Mouse (Mus musculus): ENCODE results near the gene I0C0044D17Rik. TPM values are rescaled to one million over a fixed set of nuclear protein-coding genes. Genes with fewer than 3 reads are reported as not detected.

Gene I0C0044D17Rik
- polyA plus RNA-seq, 1 experiment, result not detected

- no peak overlapping the region for H3K27ac ChIP-seq (ENCODE audit: insufficient read depth, low read length)
- H3K4me3 ChIP-seq (ENCODE audit: insufficient read depth, low read length), result no peak overlapping the region
- H3K4me1 ChIP-seq (ENCODE audit: control insufficient read depth, insufficient read depth, low read length), result no peaks in the 10 kb centered on the region
- TF ChIP-seq POLR2A (IDR thresholded peaks at IDR 0.05; ENCODE audit: extremely low read depth, insufficient read depth, low read length), result no peak
- no peak for TF ChIP-seq CTCF (IDR thresholded peaks at IDR 0.05; ENCODE audit: extremely low read depth, insufficient read depth, low read length)
Measured at GRCm38 (mm10) chr4:98836519-98836918, 12.9 kb upstream of the I0C0044D17Rik start.

- Histone ChIP-seq H3K27ac (ENCODE audit: insufficient read depth, low read length) (no peak overlapping the region), H3K4me3 (ENCODE audit: insufficient read depth, low read length) (no peak overlapping the region), H3K4me1 (ENCODE audit: control insufficient read depth, insufficient read depth, low read length) (no peaks in the 10 kb centered on the region)
- no peak for TF ChIP-seq CTCF (IDR thresholded peaks at IDR 0.05; ENCODE audit: extremely low read depth, insufficient read depth, low read length)
- TF ChIP-seq POLR2A (IDR thresholded peaks at IDR 0.05; ENCODE audit: extremely low read depth, insufficient read depth, low read length), result no peak
Measured at GRCm38 (mm10) chr4:98834782-98835181, 11.1 kb upstream of the I0C0044D17Rik start.

GRCm38 (mm10) chr4:98831726-98832125 lies 8.1 kb upstream of the I0C0044D17Rik start:
- Histone ChIP-seq H3K4me3 (ENCODE audit: insufficient read depth, low read length) (no peak overlapping the region), H3K4me1 (ENCODE audit: control insufficient read depth, insufficient read depth, low read length) (no peaks in the 10 kb centered on the region), H3K27ac (ENCODE audit: insufficient read depth, low read length) (no peak overlapping the region)
- TF ChIP-seq CTCF (IDR thresholded peaks at IDR 0.05; ENCODE audit: extremely low read depth, insufficient read depth, low read length), result no peak
- TF ChIP-seq POLR2A (IDR thresholded peaks at IDR 0.05; ENCODE audit: extremely low read depth, insufficient read depth, low read length), result no peak

- H3K27ac ChIP-seq (ENCODE audit: insufficient read depth, low read length), result no peak overlapping the region
- TF ChIP-seq POLR2A (IDR thresholded peaks at IDR 0.05; ENCODE audit: extremely low read depth, insufficient read depth, low read length) (no peak), CTCF (IDR thresholded peaks at IDR 0.05; ENCODE audit: extremely low read depth, insufficient read depth, low read length) (no peak)
- no peak overlapping the region for H3K4me3 ChIP-seq (ENCODE audit: insufficient read depth, low read length)
- no peaks in the 10 kb centered on the region for H3K4me1 ChIP-seq (ENCODE audit: control insufficient read depth, insufficient read depth, low read length)
Measured at GRCm38 (mm10) chr4:98826701-98827100, 3.1 kb upstream of the I0C0044D17Rik start.

- no peak overlapping the region for H3K4me3 ChIP-seq (ENCODE audit: insufficient read depth, low read length)
- TF ChIP-seq POLR2A (IDR thresholded peaks at IDR 0.05; ENCODE audit: extremely low read depth, insufficient read depth, low read length) (no peak), CTCF (IDR thresholded peaks at IDR 0.05; ENCODE audit: extremely low read depth, insufficient read depth, low read length) (no peak)
- H3K27ac ChIP-seq (ENCODE audit: insufficient read depth, low read length), result no peak overlapping the region
Measured at GRCm38 (mm10) chr4:98823047-98823446, 593 bp downstream of the I0C0044D17Rik start.

GRCm38 (mm10) chr4:98822478-98822877 lies 1.2 kb downstream of the I0C0044D17Rik start:
- H3K4me3 ChIP-seq (ENCODE audit: insufficient read depth, low read length), result no peak overlapping the region
- TF ChIP-seq POLR2A (IDR thresholded peaks at IDR 0.05; ENCODE audit: extremely low read depth, insufficient read depth, low read length) (no peak), CTCF (IDR thresholded peaks at IDR 0.05; ENCODE audit: extremely low read depth, insufficient read depth, low read length) (no peak)
- no peaks in the 10 kb centered on the region for H3K4me1 ChIP-seq (ENCODE audit: control insufficient read depth, insufficient read depth, low read length)
- no peak overlapping the region for H3K27ac ChIP-seq (ENCODE audit: insufficient read depth, low read length)

More at GRCm38 (mm10) chr4:98823047-98823446, 593 bp downstream of the I0C0044D17Rik start:
- no peaks in the 10 kb centered on the region for H3K4me1 ChIP-seq (ENCODE audit: control insufficient read depth, insufficient read depth, low read length)

- Histone ChIP-seq H3K27ac (ENCODE audit: insufficient read depth, low read length) (no peak overlapping the region), H3K4me3 (ENCODE audit: insufficient read depth, low read length) (no peak overlapping the region), H3K4me1 (ENCODE audit: control insufficient read depth, insufficient read depth, low read length) (no peaks in the 10 kb centered on the region)
- TF ChIP-seq POLR2A (IDR thresholded peaks at IDR 0.05; ENCODE audit: extremely low read depth, insufficient read depth, low read length) (no peak), CTCF (IDR thresholded peaks at IDR 0.05; ENCODE audit: extremely low read depth, insufficient read depth, low read length) (no peak)
Measured at GRCm38 (mm10) chr4:98819216-98819755, 4.4 kb downstream of the I0C0044D17Rik start.

- Histone ChIP-seq H3K27ac (ENCODE audit: insufficient read depth, low read length) (no peak within 1 kb of the TSS), H3K4me1 (ENCODE audit: control insufficient read depth, insufficient read depth, low read length) (no peaks in the 10 kb centered on the region), H3K4me3 (ENCODE audit: insufficient read depth, low read length) (peak within 1 kb of the TSS; percentile 52)
- TF ChIP-seq POLR2A (IDR thresholded peaks at IDR 0.05; ENCODE audit: extremely low read depth, insufficient read depth, low read length) (no peak), CTCF (IDR thresholded peaks at IDR 0.05; ENCODE audit: extremely low read depth, insufficient read depth, low read length) (no peak)
Measured at GRCm38 (mm10) chr4:98817184-98817911, 6.3 kb downstream of the I0C0044D17Rik start, which contains the start of gene Kank4. Kank4 (minus strand) TSS chr4:98817537.

- Histone ChIP-seq H3K4me1 (ENCODE audit: control insufficient read depth, insufficient read depth, low read length) (no peaks in the 10 kb centered on the region), H3K4me3 (ENCODE audit: insufficient read depth, low read length) (peak overlapping the region; percentile 52), H3K27ac (ENCODE audit: insufficient read depth, low read length) (no peak overlapping the region)
- TF ChIP-seq POLR2A (IDR thresholded peaks at IDR 0.05; ENCODE audit: extremely low read depth, insufficient read depth, low read length) (no peak), CTCF (IDR thresholded peaks at IDR 0.05; ENCODE audit: extremely low read depth, insufficient read depth, low read length) (no peak)
Measured at GRCm38 (mm10) chr4:98816807-98817183, 6.8 kb downstream of the I0C0044D17Rik start.

GRCm38 (mm10) chr4:98806306-98806705 lies 17.3 kb downstream of the I0C0044D17Rik start:
- Histone ChIP-seq H3K4me1 (ENCODE audit: control insufficient read depth, insufficient read depth, low read length) (no peaks in the 10 kb centered on the region), H3K27ac (ENCODE audit: insufficient read depth, low read length) (no peak overlapping the region), H3K4me3 (ENCODE audit: insufficient read depth, low read length) (no peak overlapping the region)
- TF ChIP-seq POLR2A (IDR thresholded peaks at IDR 0.05; ENCODE audit: extremely low read depth, insufficient read depth, low read length) (no peak), CTCF (IDR thresholded peaks at IDR 0.05; ENCODE audit: extremely low read depth, insufficient read depth, low read length) (no peak)
